Mouse (Mus musculus) liver, embryonic 14.5 days (tissue): ENCODE data around the gene Mcat. TPM values are rescaled to one million over a fixed set of nuclear protein-coding genes. Genes with fewer than 3 reads are reported as not detected.

Experiments used
- ATAC-seq: fragments of 200-750 bp; cut with Nextera tagmentation; 2 replicates; pipeline ENCODE4 v1.8.0; 2017; ENCODE audit warnings: moderate number of reproducible peaks, mild to moderate bottlenecking, moderate library complexity; ENCODE audit not compliant: insufficient read depth
- DNase-seq, 3 experiments: peaks; one replicate each; pipeline ENCODE4 v3.0.0-alpha.2; 2012 to 2013; ENCODE audit warnings: low read depth in 3 of 3, low spot score in 3 of 3
- H3K27ac ChIP-seq: fragments of 300-500 bp; sonication (generic); 2 replicates; pipeline ENCODE4 v1.5.1; 2014; ENCODE audit warnings: moderate library complexity, mild to moderate bottlenecking, control low read depth, inconsistent platforms
- H3K27me3 ChIP-seq: fragments of 300-500 bp; sonication (generic); 2 replicates; pipeline ENCODE4 v1.6.1; 2014; ENCODE audit warnings: mild to moderate bottlenecking, low read length, moderate library complexity; ENCODE audit not compliant: control insufficient read depth, insufficient read depth
- H3K36me3 ChIP-seq: fragments of 300-500 bp; sonication (generic); replicated peaks from 2 replicates; pipeline ENCODE4 v1.6.1; 2014; ENCODE audit warnings: low read depth; ENCODE audit not compliant: control insufficient read depth, insufficient read depth
- H3K4me1 ChIP-seq, 2 experiments: fragments of 200-500 bp in 1 of 2; fragments of 300-500 bp in 1 of 2; sonication (generic) in 1 of 2; replicated peaks; 2 replicates each; pipeline ENCODE4 v1.6.1; 2012 to 2014; ENCODE audit warnings: antibody characterized with exemption in 1 of 2, inconsistent platforms in 1 of 2, low read length in 1 of 2; ENCODE audit not compliant: control insufficient read depth in 2 of 2, insufficient read depth in 2 of 2
- H3K4me2 ChIP-seq: fragments of 300-500 bp; sonication (generic); 2 replicates; pipeline ENCODE4 v1.6.1; 2014; ENCODE audit warnings: low read depth, mild to moderate bottlenecking, control low read depth, moderate library complexity
- H3K4me3 ChIP-seq, 2 experiments: fragments of 200-500 bp in 1 of 2; fragments of 300-500 bp in 1 of 2; sonication (generic) in 1 of 2; 2 replicates each; pipeline ENCODE4 v1.5.1; 2012 to 2014; ENCODE audit warnings: low read depth in 2 of 2, low read length in 2 of 2, mild to moderate bottlenecking in 2 of 2, control low read depth in 1 of 2, inconsistent platforms in 1 of 2, moderate library complexity in 1 of 2; ENCODE audit not compliant: insufficient read depth in 1 of 2
- H3K9ac ChIP-seq: fragments of 300-500 bp; sonication (generic); replicated peaks from 2 replicates; pipeline ENCODE4 v1.6.1; 2014; ENCODE audit warnings: mild to moderate bottlenecking, control low read depth, moderate library complexity
- H3K9me3 ChIP-seq: fragments of 300-500 bp; sonication (generic); 2 replicates; pipeline ENCODE4 v1.6.1; 2016; ENCODE audit warnings: low read length, mixed read lengths; ENCODE audit not compliant: control insufficient read depth
- CTCF ChIP-seq: IDR thresholded peaks from 2 replicates; pipeline ENCODE4 v1.5.1; 2016; ENCODE audit warnings: antibody characterized with exemption, low read depth, control low read depth
- EP300 ChIP-seq: IDR thresholded peaks from 2 replicates; pipeline ENCODE4 v1.6.1; 2016; ENCODE audit warnings: antibody characterized with exemption, low read depth
- WGBS: fragments of 180-500 bp; shearing (Covaris S2); extraction: QIAGEN DNeasy Blood & Tissue Kit; methylation state at CpG from one replicate; pipeline ENCODE4 v1.1.7; 2014; ENCODE audit not compliant: insufficient replicate concordance; 5-methylcytosine and 5-hydroxymethylcytosine counted together
- polyA plus RNA-seq, 2 experiments: library from polyadenylated mRNA; depleted of rRNA in 1 of 2; stranded (reverse) in 1 of 2; unstranded in 1 of 2; fragments of >200 nt; fragmentation: Nextera tagmentation in 1 of 2; extraction: Ambion mirVana in 1 of 2; gene quantifications; 2 replicates each; pipeline versions ENCODE4 v1.2.1 to v1.2.3; 2012 to 2014

Gene Mcat
- polyA plus RNA-seq, 2 experiments, result 9.8 to 15.5 TPM

- no peak overlapping the region for H3K27ac ChIP-seq
These were observed 39.8 kb downstream of the Mcat start for GRCm38 (mm10) chr15:83523638-83524332.

GRCm38 (mm10) chr15:83523196-83523595 is 40.4 kb downstream of the Mcat start:
- no peak for ATAC-seq
- peaks cover 40% of the 10 kb centered on the region for H3K27me3 ChIP-seq
- H3K4me2 ChIP-seq, result no peak overlapping the region
- no peak overlapping the region for H3K9ac ChIP-seq
- no peak overlapping the region for H3K27ac ChIP-seq
- no peak overlapping the region for H3K4me3 ChIP-seq
- H3K4me1 ChIP-seq, result peaks cover 0 to 7% of the 10 kb centered on the region in 2 experiments; a peak in 2 of 4 replicates
- no peaks in the 10 kb centered on the region for H3K36me3 ChIP-seq
- TF ChIP-seq EP300 (no peak), CTCF (no peak)
- H3K9me3 ChIP-seq, result no peaks in the 10 kb centered on the region
- 29% methylated on average over 7 of the region's 7 CpGs for WGBS
- DNase-seq, result no peak

More at GRCm38 (mm10) chr15:83523638-83524332, 39.8 kb downstream of the Mcat start:
- TF ChIP-seq EP300, result no peak
- TF ChIP-seq CTCF, result no peak
- no peak overlapping the region for H3K4me2 ChIP-seq
- 40% methylated on average over 14 of the region's 14 CpGs for WGBS
- H3K4me3 ChIP-seq, result no peak overlapping the region
- H3K36me3 ChIP-seq, result no peaks in the 10 kb centered on the region
- no peak overlapping the region for H3K9ac ChIP-seq
- H3K27me3 ChIP-seq, result peaks cover 46% of the 10 kb centered on the region
- H3K4me1 ChIP-seq, result peaks cover 0 to 7% of the 10 kb centered on the region in 2 experiments; a peak in 2 of 4 replicates
- no peaks in the 10 kb centered on the region for H3K9me3 ChIP-seq
- ATAC-seq, result no peak
- DNase-seq, result no peak

- ATAC-seq (no peak), DNase-seq (no peak)
- no peak overlapping the region for H3K4me2 ChIP-seq
- no peaks in the 10 kb centered on the region for H3K9me3 ChIP-seq
- peaks cover 17% of the 10 kb centered on the region for H3K27me3 ChIP-seq
- H3K9ac ChIP-seq, result no peak overlapping the region
- 61% methylated on average over 6 of the region's 6 CpGs for WGBS
- H3K36me3 ChIP-seq, result no peaks in the 10 kb centered on the region
- no peak for TF ChIP-seq EP300
- TF ChIP-seq CTCF, result no peak
- peaks cover 0 to 7% of the 10 kb centered on the region in 2 experiments; a peak in 2 of 4 replicates for H3K4me1 ChIP-seq
- H3K4me3 ChIP-seq, result no peak overlapping the region
- H3K27ac ChIP-seq, result no peak overlapping the region
These were observed 42.7 kb downstream of the Mcat start for GRCm38 (mm10) chr15:83520861-83521382.

- no peak overlapping the region for H3K27ac ChIP-seq
- TF ChIP-seq EP300 (no peak), CTCF (peak; percentile 84)
- H3K4me3 ChIP-seq, result no peak overlapping the region
- no peaks in the 10 kb centered on the region for H3K27me3 ChIP-seq
- DNase-seq (peak; percentile 38 to 52 (median 42)), ATAC-seq (no peak)
- H3K4me2 ChIP-seq, result no peak overlapping the region
- H3K9ac ChIP-seq, result no peak overlapping the region
- WGBS, result 37% methylated on average over 20 of the region's 20 CpGs
- no peaks in the 10 kb centered on the region for H3K36me3 ChIP-seq
- no peaks in the 10 kb centered on the region for H3K9me3 ChIP-seq
- H3K4me1 ChIP-seq, result peaks cover 0 to 2% of the 10 kb centered on the region in 2 experiments; a peak in 2 of 4 replicates
These were observed 45.2 kb downstream of the Mcat start for GRCm38 (mm10) chr15:83518215-83519048.

GRCm38 (mm10) chr15:83515018-83515417 is 48.6 kb downstream of the Mcat start:
- Histone ChIP-seq H3K4me2 (no peak overlapping the region), H3K9ac (no peak overlapping the region), H3K27me3 (no peaks in the 10 kb centered on the region), H3K4me3 (no peak overlapping the region), H3K4me1 (peaks cover 5 to 7% of the 10 kb centered on the region in 2 experiments), H3K27ac (no peak overlapping the region), H3K36me3 (no peaks in the 10 kb centered on the region), H3K9me3 (no peaks in the 10 kb centered on the region)
- no peak for TF ChIP-seq CTCF
- no peak for TF ChIP-seq EP300
- DNase-seq, result no peak
- WGBS, result 45% methylated on average over 5 of the region's 5 CpGs
- ATAC-seq, result no peak
